Mouse (Mus musculus): ENCODE data around the gene Ssh3. TPM values are rescaled to one million over a fixed set of nuclear protein-coding genes. Genes with fewer than 3 reads are reported as not detected.

Ssh3 gene
- total RNA-seq, 2 experiments from 2014 or later: 57.5 to 58.7 TPM

DNA sequence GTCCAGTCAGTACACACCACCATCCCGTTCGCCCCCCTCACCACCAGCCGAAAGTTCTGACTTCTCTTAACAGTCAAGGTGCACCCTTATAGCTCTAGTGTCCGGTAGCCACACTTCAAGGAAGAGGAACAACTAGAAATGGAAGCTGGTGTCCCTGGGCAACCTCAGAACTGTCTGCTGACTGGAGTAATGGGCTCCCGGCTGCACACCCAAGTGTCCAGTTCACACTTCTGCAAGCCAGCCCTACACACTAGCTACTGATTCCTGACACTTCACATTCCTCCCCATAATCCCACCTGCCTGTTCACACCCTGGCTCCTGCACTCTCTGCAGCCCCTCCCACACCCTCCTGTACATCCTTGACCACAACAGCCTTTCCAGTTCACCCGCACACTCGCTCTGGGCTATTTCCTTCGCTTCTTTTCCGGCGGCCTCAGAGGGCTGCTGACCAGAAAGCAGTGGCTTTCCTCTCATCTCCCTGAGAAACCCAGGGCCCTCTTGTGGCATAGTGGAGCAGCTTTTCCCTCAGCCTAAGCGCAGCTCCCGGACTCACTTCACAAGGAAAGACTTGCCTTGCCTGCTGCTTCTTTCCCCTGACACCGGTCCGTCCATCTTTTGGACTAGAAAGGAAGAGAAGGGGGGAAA lies 52.8 kb downstream of the Ssh3 start:
- no peak overlapping the region for H3K4me3 ChIP-seq
- peak; percentile 74 for TF ChIP-seq CTCF (conservative IDR thresholded peaks at IDR 0.05)
- DNase-seq (ENCODE audit: low spot score in 2 of 2): no peak
- H3K27ac ChIP-seq: no peak overlapping the region

DNA sequence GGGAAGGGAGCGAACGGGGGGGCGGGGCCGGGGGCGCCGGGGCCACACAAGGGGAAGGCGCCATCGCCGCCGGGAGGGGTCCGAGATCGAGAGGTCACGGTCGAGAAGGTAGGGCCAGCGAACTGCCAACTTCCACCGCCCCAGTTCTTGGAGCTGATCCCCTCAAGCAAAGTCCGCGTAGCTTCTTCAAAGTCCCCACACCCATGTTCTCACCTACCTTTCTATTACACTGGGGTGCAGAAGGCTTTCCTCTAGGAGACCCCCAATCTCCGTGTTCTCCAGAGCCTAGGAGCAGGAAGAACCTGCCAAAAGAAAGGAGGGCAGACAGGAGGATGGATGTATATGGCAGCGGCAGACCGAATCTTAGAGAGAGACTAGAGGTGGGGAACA lies 53.5 kb downstream of the Ssh3 start:
- no peak for DNase-seq (ENCODE audit: low spot score in 2 of 2)
- Histone ChIP-seq H3K4me3 (peak overlapping the region; percentile 55), H3K27ac (no peak overlapping the region)
- TF ChIP-seq CTCF (conservative IDR thresholded peaks at IDR 0.05): no peak

DNA sequence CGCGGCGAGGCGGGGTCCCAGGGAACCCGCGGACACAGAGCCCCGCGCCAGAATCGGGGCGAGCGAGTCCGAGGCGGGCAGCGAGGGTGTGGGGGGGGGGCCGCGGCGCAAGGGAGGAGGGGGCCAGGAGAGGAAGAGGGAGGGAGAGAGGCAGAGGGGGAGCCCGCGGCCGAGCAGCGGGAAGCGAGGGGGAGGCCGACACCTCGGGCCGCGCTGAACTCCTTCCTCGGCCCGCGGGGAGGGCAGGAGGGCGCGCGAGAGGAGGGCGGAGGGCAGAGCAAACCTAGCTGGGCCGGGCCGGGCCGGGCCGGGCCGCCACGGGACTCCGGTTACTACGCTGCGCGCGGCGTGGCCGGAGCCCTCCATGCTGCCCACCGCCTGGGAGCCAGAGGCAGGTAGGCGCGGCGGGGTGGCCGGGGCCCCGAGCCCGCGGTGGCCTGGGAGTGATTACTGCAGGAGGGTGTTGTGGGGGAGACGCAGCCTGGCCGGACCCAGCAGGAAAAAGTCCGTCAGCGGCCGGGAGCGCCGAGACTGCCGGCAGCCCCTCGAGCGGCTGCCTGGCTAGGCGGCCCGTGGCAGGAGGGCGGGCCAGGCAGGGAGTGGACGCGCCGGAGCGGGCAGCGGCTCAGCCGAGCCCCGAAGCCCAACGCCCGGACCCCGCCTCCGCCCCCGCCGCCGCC lies 54.1 kb downstream of the Ssh3 start:
- Histone ChIP-seq H3K4me3 (peak overlapping the region; percentile 55), H3K27ac (no peak overlapping the region)
- DNase-seq (ENCODE audit: low spot score in 2 of 2): no peak
- no peak for TF ChIP-seq CTCF (conservative IDR thresholded peaks at IDR 0.05)

DNA sequence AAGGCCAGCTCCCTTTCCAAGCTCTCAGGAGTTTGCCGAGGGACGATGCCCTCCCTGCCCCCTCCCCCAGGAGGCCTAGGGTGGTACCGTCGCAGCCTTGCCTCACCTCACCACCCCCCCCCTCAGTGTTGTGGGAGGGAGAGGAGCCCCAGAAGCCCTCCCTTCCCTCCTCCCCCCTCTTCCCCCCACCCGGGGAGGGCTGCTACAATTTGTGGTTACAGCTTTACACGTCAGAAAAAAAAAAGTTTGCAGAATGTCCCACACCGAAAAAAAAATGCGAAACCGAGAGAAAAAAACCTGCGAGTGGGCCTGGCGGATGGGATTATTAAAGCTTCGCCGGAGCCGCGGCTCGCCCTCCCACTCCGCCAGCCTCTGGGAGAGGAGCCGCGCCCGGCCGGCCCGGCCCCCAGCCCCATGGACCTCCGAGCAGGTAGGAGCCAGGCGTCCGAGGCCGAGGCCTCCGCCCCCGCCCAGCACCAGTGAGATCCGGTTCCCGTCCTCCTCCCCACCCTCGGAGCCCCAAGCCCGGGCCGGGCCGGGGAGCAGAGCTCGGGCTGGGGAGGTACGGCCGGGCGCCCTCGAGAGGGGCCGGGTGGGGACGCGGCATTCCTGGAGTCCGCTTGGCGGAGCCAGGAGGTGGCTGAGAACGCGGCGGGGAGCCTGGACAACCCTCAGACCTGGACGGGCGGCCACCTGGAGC lies 54.8 kb downstream of the Ssh3 start, which contains the start of the genes Clcf1 and AC109138.7:
Gene Clcf1 (plus strand): TSS at position 168 of the 700 bp plus-strand sequence.
Gene AC109138.7 (plus strand): TSS at position 287 of the 700 bp plus-strand sequence.
- H3K4me3 ChIP-seq: peak within 1 kb of the TSS; percentile 55
- no peak for TF ChIP-seq CTCF (conservative IDR thresholded peaks at IDR 0.05)
- no peak for DNase-seq (ENCODE audit: low spot score in 2 of 2)
- H3K27ac ChIP-seq: no peak within 1 kb of the TSS

DNA sequence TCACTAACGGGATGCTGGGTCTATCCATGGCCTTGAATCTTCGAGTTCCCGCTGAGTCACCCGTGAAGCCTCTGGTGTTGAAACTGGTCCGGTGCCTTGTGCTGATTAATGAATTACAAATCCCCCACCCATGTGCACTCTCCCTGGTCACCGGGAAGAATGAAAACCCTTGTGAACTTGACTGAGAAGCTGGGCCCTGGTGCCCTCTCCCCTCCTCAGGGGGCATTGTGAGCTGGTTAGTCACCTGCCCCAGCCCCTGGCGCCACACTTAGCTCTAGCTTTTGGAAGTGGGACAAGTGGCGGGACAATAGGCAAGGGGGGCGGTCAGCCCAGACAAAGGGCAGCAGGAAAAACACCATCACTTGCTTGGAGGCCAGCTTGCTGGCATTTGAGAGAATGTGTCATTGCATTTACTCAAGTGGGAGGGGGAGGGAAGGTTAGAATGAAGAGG lies 55.4 kb downstream of the Ssh3 start:
- DNase-seq (ENCODE audit: low spot score in 2 of 2): no peak

DNA sequence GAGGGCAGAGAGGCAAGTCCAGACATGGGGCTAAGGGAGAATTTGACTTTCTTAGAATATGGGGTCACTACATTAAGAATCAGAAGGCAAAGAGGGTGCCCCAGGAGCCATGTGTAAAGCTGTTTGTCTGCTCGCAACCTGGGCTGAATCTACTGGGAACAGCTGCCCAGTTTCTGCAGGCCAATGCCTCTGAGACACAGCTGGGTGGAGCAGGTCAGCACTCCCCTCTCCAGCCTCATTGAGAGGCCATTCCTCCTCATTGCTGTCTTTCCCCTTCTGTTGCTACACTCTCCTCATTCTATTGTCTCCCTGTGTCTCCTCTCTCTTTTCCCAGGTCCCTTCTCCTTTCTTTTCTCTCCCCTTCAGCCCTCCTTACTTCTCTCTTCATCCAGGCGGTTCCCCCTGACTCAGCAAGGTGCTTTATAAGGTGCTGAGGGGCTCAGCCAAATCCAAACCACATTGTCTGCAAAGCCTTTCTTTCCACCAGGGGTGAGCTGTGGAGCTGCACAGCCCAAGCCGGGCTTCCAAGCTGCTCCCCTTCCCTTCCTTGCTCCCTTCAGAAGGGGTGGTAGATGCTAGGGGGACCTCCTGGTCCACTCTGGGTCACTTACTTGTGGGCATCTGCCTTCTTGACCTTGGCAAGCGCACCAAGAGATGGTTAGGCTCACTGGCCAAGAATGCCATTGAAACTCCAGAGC lies 56.9 kb downstream of the Ssh3 start:
- Histone ChIP-seq H3K4me3 (no peak overlapping the region), H3K27ac (no peak overlapping the region)
- TF ChIP-seq CTCF (conservative IDR thresholded peaks at IDR 0.05): no peak
- DNase-seq (ENCODE audit: low spot score in 2 of 2): no peak

More for the DNA sequence above, 55.4 kb downstream of the Ssh3 start:
- TF ChIP-seq CTCF (conservative IDR thresholded peaks at IDR 0.05): no peak
- no peak overlapping the region for H3K4me3 ChIP-seq
- H3K27ac ChIP-seq: no peak overlapping the region

Small RNA genes within 50 kb of the gene (microRNA-seq; reads per million reads assigned to microRNA genes)
- 0 reads per million in 2 experiments for gene Gm26115
- 4.5 to 5.3 reads per million in 2 experiments for gene Mir6985

Other genes with a start within 250 kb of the Ssh3 start
- 100 to 1,000 TPM; 395 to 398 TPM for gene Gstp1, start 231.2 kb downstream of the Ssh3 start, total RNA-seq (2021)
- gene Gstp2, start 223.2 kb downstream of the Ssh3 start, total RNA-seq (2021): 10 to 100 TPM; 46.2 to 49.4 TPM
- gene Gstp3, start 209.6 kb downstream of the Ssh3 start, total RNA-seq (2021): not detected
- gene Cabp2, start 187.6 kb downstream of the Ssh3 start, total RNA-seq (2021): not detected
- 10 to 100 TPM; 29.5 to 33.9 TPM for gene Cdk2ap2, start 172.0 kb downstream of the Ssh3 start, total RNA-seq (2021)
- 100 to 1,000 TPM; 173 to 180 TPM for gene Pitpnm1, start 169.2 kb downstream of the Ssh3 start, total RNA-seq (2021)
- 100 to 1,000 TPM; 111 to 123 TPM for gene Aip, start 143.3 kb downstream of the Ssh3 start, total RNA-seq (2021)
- under 1 TPM; 0.07 to 0.08 TPM for gene Gpr152, start 129.4 kb downstream of the Ssh3 start, total RNA-seq (2021)
- under 1 TPM in 1 of 2 experiments, not detected in 1; 0.17 TPM for gene Cabp4, start 125.1 kb downstream of the Ssh3 start, total RNA-seq (2021)
- gene Coro1b, start 120.6 kb downstream of the Ssh3 start, total RNA-seq (2021): 10 to 100 TPM; 84.8 to 92.9 TPM
- gene Ptprcap, start 115.6 kb downstream of the Ssh3 start, total RNA-seq (2021): 1 to 10 TPM; 1.0 to 2.5 TPM
- gene Rps6kb2, start 105.8 kb downstream of the Ssh3 start, total RNA-seq (2021): 10 to 100 TPM; 42.5 to 47.9 TPM
- gene Carns1, start 93.7 kb downstream of the Ssh3 start, total RNA-seq (2021): 1 to 10 TPM; 6.6 to 8.9 TPM
- gene Tbc1d10c, start 77.9 kb downstream of the Ssh3 start, total RNA-seq (2021): 1 to 10 TPM in 1 of 2 experiments, under 1 TPM in 1; 0.91 to 1.0 TPM
- 100 to 1,000 TPM; 263 to 276 TPM for gene Ppp1ca, start 77.1 kb downstream of the Ssh3 start, total RNA-seq (2021)
- 1 to 10 TPM; 8.1 to 8.7 TPM for gene Rad9a, start 67.5 kb downstream of the Ssh3 start, total RNA-seq (2021)
- gene Clcf1, start 54.9 kb downstream of the Ssh3 start, total RNA-seq (2021): under 1 TPM; 0.61 to 0.76 TPM
- not detected for gene AC109138.7, start 54.8 kb downstream of the Ssh3 start, total RNA-seq (2021)
- 10 to 100 TPM; 16.7 to 18.2 TPM for gene Pold4, start 37.3 kb downstream of the Ssh3 start, total RNA-seq (2021)
- gene Ankrd13d, start 14.0 kb upstream of the Ssh3 start, total RNA-seq (2021): 10 to 100 TPM; 63.4 to 70.7 TPM
- 100 to 1,000 TPM; 181 to 201 TPM for gene Grk2, start 37.0 kb upstream of the Ssh3 start, total RNA-seq (2021)
- 10 to 100 TPM; 77.5 to 87.8 TPM for gene Kdm2a, start 129.1 kb upstream of the Ssh3 start, total RNA-seq (2021)
- 1 to 10 TPM in 1 of 2 experiments, under 1 TPM in 1; 0.82 to 1.0 TPM for gene Rhod, start 170.3 kb upstream of the Ssh3 start, total RNA-seq (2021)
- gene Syt12, start 208.3 kb upstream of the Ssh3 start, total RNA-seq (2021): 10 to 100 TPM; 28.9 to 31.6 TPM
- not detected for gene 2010003K11Rik, start 229.4 kb upstream of the Ssh3 start, total RNA-seq (2021)
- gene Pcx, start 241.3 kb upstream of the Ssh3 start, total RNA-seq (2021): 10 to 100 TPM; 64.1 to 76.0 TPM

All from layer of hippocampus, adult 2 months (tissue).